Mouse (Mus musculus) myocyte (in vitro differentiated cells): ENCODE results near the gene Orai3.

Experiments
- CEBPB ChIP-seq: IDR thresholded peaks from 2 replicates; pipeline ENCODE4 v1.6.1; 2011; ENCODE audit warnings: mild to moderate bottlenecking, moderate library complexity; ENCODE audit not compliant: poor library complexity, insufficient read depth, severe bottlenecking
- MAX ChIP-seq: IDR thresholded peaks from one replicate; pipeline ENCODE4 v1.6.1; 2011; ENCODE audit warnings: low read depth, mild to moderate bottlenecking, control low read depth
- POLR2A ChIP-seq: IDR thresholded peaks from one replicate; pipeline ENCODE4 v1.6.1; 2011; ENCODE audit warnings: low read depth, mild to moderate bottlenecking, control low read depth, moderate library complexity; ENCODE audit not compliant: insufficient read length
- REST ChIP-seq: IDR thresholded peaks from one replicate; pipeline ENCODE4 v1.6.1; 2011; ENCODE audit warnings: mild to moderate bottlenecking, control low read depth, moderate library complexity; ENCODE audit not compliant: insufficient read depth, insufficient read length

GRCm38 (mm10) chr7:127776878-127777473 lies 7.4 kb downstream of the Orai3 start:
- TF ChIP-seq POLR2A (peak; percentile 44), MAX (no peak), REST (no peak), CEBPB (no peak)
